Mouse (Mus musculus) midbrain, embryonic 12.5 days (tissue): ENCODE results near the gene Gm4737. TPM values are rescaled to one million over a fixed set of nuclear protein-coding genes. Genes with fewer than 3 reads are reported as not detected.
"Not testable (repeated sequence)": the region's sequence is repeated elsewhere in the genome, so short reads cannot be mapped to it uniquely, and the experiment has no call there.

Experiments used
- ATAC-seq: fragments of 200-750 bp; cut with Nextera tagmentation; 2 replicates; pipeline ENCODE4 v1.8.0; 2017; ENCODE audit warnings: low read depth, moderate TSS enrichment, moderate library complexity; ENCODE audit not compliant: low FRiP score
- H3K27ac ChIP-seq: fragments of 300-500 bp; sonication (generic); replicated peaks from 2 replicates; pipeline ENCODE4 v1.5.1; 2016; ENCODE audit warnings: mild to moderate bottlenecking
- H3K27me3 ChIP-seq: fragments of 300-500 bp; sonication (generic); 2 replicates; pipeline ENCODE4 v1.6.1; 2016; ENCODE audit warnings: mild to moderate bottlenecking
- H3K36me3 ChIP-seq: fragments of 300-500 bp; sonication (generic); 2 replicates; pipeline ENCODE4 v1.6.1; 2016
- H3K4me1 ChIP-seq: fragments of 300-500 bp; sonication (generic); 2 replicates; pipeline ENCODE4 v1.6.1; 2016
- H3K4me2 ChIP-seq: fragments of 300-500 bp; sonication (generic); replicated peaks from 2 replicates; pipeline ENCODE4 v1.6.1; 2016; ENCODE audit warnings: mild to moderate bottlenecking, moderate library complexity
- H3K4me3 ChIP-seq: fragments of 300-500 bp; sonication (generic); 2 replicates; pipeline ENCODE4 v1.5.1; 2016; ENCODE audit warnings: mild to moderate bottlenecking
- H3K9ac ChIP-seq: fragments of 300-500 bp; sonication (generic); replicated peaks from 2 replicates; pipeline ENCODE4 v1.6.1; 2016; ENCODE audit warnings: mild to moderate bottlenecking, moderate library complexity
- H3K9me3 ChIP-seq: fragments of 300-500 bp; sonication (generic); 2 replicates; pipeline ENCODE4 v1.6.1; 2016; ENCODE audit warnings: mild to moderate bottlenecking
- WGBS: fragments of 180-500 bp; shearing (Covaris S2); methylation state at CpG from one replicate; pipeline ENCODE4 v1.1.7; 2016; 5-methylcytosine and 5-hydroxymethylcytosine counted together
- polyA plus RNA-seq: library from polyadenylated mRNA; unstranded; fragments of >200 nt; fragmentation: Nextera tagmentation; extraction: Ambion mirVana; gene quantifications from 2 replicates; pipeline ENCODE4 v1.2.1, GENCODE M21; 2016

Gene Gm4737
- 2.2 and 3.6 TPM in 2 replicates for polyA plus RNA-seq

DNA sequence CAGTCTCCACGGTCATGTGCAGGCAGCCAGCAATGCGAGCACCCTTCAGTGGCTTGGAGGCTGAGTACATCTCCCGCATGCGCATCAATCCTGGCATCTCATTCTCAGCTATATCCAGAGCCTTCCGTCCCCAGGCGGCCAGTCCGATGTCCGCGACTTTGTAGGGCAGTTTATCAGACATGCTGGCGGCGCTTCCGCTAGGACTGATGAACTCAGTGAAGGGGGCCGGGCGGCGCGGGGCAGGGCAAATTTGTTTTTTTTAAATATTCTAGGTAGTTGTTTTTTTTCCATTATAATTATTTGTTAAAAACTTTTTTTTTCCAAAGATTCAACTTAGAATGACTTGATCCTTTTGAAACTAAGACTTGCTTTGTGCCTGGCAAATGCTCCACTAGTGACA lies at the start of gene Gm4737:
Gene Gm4737 (minus strand): TSS at position 246 of the 400 bp plus-strand sequence.
- H3K9ac ChIP-seq, H3K27me3 ChIP-seq, H3K36me3 ChIP-seq, H3K27ac ChIP-seq, H3K9me3 ChIP-seq, H3K4me3 ChIP-seq, H3K4me1 ChIP-seq, H3K4me2 ChIP-seq, ATAC-seq: not testable (repeated sequence)
- WGBS: 97% methylated on average over 9 of the region's 16 CpGs

DNA sequence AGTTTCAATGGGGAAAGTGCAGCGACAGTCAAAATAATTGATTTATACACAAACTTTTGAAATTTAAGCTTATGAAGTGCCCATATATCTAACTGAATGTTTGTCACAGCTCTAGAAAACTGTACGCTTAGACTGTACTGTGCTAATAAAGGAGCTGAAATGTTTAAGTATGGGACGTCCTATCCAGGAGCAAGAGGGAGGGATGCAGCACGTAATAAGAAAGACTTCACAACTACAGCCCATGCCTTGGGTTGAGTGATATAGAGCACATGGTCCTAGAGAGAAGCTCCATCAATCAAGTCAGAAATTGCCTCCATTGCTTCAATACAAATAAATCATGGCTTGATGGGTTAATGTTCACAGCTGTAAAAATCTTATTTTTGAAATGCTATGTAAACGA lies 40.9 kb upstream of the Gm4737 start:
- H3K4me2 ChIP-seq: no peak overlapping the region
- no peaks in the 10 kb centered on the region for H3K9me3 ChIP-seq
- no peaks in the 10 kb centered on the region for H3K36me3 ChIP-seq
- ATAC-seq: no peak
- H3K27ac ChIP-seq: no peak overlapping the region
- H3K27me3 ChIP-seq: no peaks in the 10 kb centered on the region
- no peak overlapping the region for H3K4me3 ChIP-seq
- 92% methylated on average over 5 of the region's 5 CpGs for WGBS
- H3K4me1 ChIP-seq: no peaks in the 10 kb centered on the region
- H3K9ac ChIP-seq: no peak overlapping the region

DNA sequence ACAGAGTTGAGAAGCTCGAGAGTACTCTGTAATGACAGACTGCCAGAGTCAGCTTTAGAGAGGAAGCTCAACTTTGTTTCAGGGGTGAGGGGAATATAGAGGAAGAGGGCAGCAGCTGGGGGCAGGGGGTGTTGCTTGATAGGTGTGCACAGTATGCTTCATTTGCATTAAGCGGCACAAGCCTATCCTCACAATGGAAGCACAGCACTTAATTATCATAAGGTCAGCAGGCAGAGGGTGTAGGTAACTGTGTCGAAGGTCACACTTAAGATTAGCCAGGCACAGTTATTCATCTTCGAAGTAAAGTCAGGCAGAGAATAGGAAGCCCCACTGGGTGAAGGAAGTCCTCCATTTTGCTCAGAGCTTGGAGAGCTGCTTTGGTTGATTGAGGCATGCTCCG lies 28.2 kb upstream of the Gm4737 start:
- Histone ChIP-seq H3K27me3 (no peaks in the 10 kb centered on the region), H3K4me3 (no peak overlapping the region), H3K9me3 (no peaks in the 10 kb centered on the region), H3K4me1 (no peaks in the 10 kb centered on the region), H3K36me3 (no peaks in the 10 kb centered on the region), H3K4me2 (no peak overlapping the region), H3K9ac (no peak overlapping the region), H3K27ac (no peak overlapping the region)
- ATAC-seq: no peak
- WGBS: 77% methylated on average over 5 of the region's 5 CpGs

DNA sequence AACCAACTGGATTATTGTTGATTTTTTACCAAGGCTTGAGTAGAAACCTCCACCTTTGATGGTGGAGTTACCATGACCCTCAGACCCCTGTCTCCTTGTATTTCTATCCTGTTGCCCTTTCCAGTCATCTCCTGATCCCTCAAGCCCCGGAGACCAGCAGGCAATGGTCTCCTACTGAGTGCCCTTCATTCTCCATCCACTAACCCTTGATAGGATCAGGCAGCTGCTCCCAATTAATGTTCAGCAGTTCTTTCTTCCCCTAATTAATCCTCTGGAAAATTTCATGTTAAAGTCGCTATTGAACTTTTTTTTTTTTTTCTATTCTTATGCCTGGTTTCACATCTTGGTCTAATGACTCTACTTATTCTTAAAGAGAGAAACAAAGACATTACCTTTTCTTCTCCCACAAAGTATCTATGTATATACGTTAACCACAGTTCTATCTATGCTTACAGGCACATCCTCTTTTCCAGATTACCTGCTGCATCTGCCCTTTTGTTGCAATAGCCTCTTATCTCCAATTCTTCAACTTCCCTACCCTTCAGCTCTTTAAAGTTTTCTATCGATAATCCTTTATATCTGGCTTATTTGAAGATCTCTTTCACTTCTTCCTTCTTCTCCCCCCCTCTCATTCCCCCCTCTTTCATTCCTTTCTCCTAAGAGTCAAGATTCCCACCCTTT lies 23.4 kb upstream of the Gm4737 start:
- H3K4me2 ChIP-seq: no peak overlapping the region
- no peaks in the 10 kb centered on the region for H3K36me3 ChIP-seq
- WGBS: 39% methylated on average over 4 of the region's 4 CpGs
- H3K9ac ChIP-seq: no peak overlapping the region
- no peak overlapping the region for H3K4me3 ChIP-seq
- H3K9me3 ChIP-seq: no peaks in the 10 kb centered on the region
- no peak overlapping the region for H3K27ac ChIP-seq
- H3K4me1 ChIP-seq: no peaks in the 10 kb centered on the region
- H3K27me3 ChIP-seq: no peaks in the 10 kb centered on the region
- ATAC-seq: no peak

DNA sequence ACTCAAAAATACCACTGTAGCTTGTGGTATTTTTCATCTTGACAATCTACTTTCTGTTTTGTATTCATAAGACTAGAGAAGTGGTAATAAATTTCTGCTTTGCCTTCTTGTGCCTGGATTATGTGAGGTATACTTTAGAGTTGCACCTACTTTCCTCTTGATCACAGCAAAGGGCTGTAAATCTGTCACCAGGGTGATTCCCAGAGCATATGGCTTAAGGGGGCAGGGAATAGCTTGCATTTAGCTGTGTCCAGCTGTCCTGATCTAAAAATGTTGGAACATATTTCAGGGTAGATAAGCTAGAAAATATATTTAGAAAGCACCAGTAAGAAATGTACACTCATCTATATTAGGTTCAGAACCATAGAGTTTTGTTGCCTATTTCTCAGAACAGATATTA lies 18.2 kb upstream of the Gm4737 start:
- Histone ChIP-seq H3K9me3 (no peaks in the 10 kb centered on the region), H3K27ac (no peak overlapping the region), H3K9ac (no peak overlapping the region), H3K27me3 (no peaks in the 10 kb centered on the region), H3K36me3 (no peaks in the 10 kb centered on the region), H3K4me1 (no peaks in the 10 kb centered on the region), H3K4me3 (no peak overlapping the region), H3K4me2 (no peak overlapping the region)
- ATAC-seq: no peak

DNA sequence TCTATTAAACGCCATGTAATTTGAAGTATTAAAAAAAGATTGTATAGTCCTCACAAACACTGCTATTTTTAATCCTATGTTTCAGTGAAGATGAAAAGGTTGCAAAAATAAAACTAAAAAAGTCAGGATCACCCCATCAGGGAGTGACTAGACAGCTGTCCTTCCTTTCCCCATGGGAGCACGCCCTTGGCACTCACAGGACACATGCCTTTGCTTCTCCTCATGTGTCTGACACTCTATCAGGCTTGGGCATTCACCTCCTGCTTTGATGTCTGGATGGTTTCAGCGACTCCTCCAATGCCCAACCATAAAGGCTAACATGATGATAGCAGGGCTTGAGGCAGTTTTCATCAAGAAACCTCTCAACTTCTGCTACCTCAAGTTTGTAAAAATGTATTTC lies 12.1 kb upstream of the Gm4737 start:
- Histone ChIP-seq H3K27ac (no peak overlapping the region), H3K4me3 (no peak overlapping the region), H3K4me2 (no peak overlapping the region), H3K36me3 (no peaks in the 10 kb centered on the region), H3K9ac (no peak overlapping the region), H3K4me1 (no peaks in the 10 kb centered on the region), H3K27me3 (no peaks in the 10 kb centered on the region), H3K9me3 (no peaks in the 10 kb centered on the region)
- 83% methylated on average over 3 of the region's 3 CpGs for WGBS
- ATAC-seq: no peak

DNA sequence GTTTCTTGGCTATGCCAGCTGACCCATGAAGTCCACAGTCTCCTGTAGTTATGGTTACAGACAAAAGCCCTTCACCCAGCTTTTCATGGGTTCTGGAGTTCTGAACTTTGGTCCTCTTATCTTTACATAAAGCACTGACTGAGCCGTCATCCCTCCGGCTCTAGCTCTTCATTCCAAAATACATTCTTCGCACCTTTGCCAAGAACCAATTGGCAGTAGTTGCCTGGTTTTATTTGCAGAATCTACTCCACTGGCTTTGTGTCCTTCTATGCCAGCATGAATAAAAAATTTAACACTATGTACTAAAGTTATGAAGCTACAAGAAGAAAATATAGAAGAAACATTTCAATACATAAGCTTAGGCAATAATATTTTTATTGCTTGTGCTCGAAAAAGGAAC lies 10.4 kb upstream of the Gm4737 start:
- Histone ChIP-seq H3K4me2 (no peak overlapping the region), H3K36me3 (no peaks in the 10 kb centered on the region), H3K9me3 (no peaks in the 10 kb centered on the region), H3K4me1 (no peaks in the 10 kb centered on the region), H3K9ac (no peak overlapping the region), H3K27me3 (no peaks in the 10 kb centered on the region), H3K4me3 (no peak overlapping the region), H3K27ac (no peak overlapping the region)
- WGBS: 87% methylated on average over 4 of the region's 4 CpGs
- no peak for ATAC-seq

DNA sequence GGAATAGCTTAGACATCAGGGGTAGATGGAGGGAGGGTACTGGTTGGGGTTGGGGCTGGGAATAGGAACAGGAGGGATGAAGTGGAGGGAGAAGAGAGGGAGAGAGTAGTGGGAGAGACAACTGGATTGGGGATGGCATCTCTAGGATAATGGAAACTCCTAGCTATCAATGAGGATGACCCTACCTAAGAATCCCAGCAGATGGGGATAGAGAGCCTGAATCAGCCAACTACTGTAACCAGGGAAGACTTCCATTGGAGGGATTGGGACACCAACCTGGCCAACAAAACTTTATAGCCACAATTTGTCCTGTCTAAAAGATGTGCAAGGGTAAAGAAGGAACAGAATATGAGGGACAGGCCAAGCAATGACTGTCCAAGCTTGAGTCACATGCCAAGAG lies 3.7 kb downstream of the Gm4737 start:
- H3K27ac ChIP-seq: no peak overlapping the region
- H3K4me1 ChIP-seq: no peaks in the 10 kb centered on the region
- H3K27me3 ChIP-seq: no peaks in the 10 kb centered on the region
- no peak overlapping the region for H3K4me3 ChIP-seq
- H3K4me2 ChIP-seq: no peak overlapping the region
- ATAC-seq: no peak
- H3K36me3 ChIP-seq: no peaks in the 10 kb centered on the region
- no peak overlapping the region for H3K9ac ChIP-seq
- no peaks in the 10 kb centered on the region for H3K9me3 ChIP-seq

DNA sequence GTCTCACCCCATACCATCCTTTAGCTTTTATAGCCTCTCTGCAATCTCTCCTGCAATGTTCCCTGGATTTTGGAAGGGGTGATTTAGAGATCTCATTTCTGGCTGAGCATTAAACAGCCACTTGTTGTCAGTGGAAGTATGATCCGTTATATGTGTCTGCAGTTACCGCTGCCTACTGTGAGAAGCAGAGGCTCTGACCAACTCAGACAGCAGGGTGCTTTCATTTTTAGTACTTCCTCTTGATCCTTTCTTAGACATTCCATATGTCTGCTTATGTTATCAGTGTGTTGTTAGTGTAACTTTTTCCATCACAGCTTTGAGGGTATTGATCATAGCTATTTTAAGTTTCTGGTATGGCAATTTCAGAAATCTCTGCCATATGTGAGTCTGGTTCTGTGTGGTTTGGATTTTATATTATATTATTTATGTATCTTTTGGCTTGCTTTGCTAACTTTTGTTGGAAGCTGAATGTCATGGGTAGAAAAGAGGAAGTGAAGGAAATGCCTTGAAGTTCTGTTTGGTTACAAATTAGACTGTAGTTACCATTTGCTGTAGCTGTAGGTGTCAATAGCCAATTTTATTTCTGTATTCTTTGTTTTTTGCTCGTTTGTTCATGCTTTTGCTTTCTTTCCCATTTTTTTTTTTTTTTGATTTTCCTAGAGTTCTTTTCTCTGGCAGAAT lies 6.1 kb downstream of the Gm4737 start:
- H3K4me3 ChIP-seq: no peak overlapping the region
- ATAC-seq: no peak
- no peak overlapping the region for H3K4me2 ChIP-seq
- no peak overlapping the region for H3K9ac ChIP-seq
- no peaks in the 10 kb centered on the region for H3K27me3 ChIP-seq
- no peaks in the 10 kb centered on the region for H3K9me3 ChIP-seq
- no peaks in the 10 kb centered on the region for H3K4me1 ChIP-seq
- H3K36me3 ChIP-seq: no peaks in the 10 kb centered on the region
- 65% methylated on average over 3 of the region's 3 CpGs for WGBS
- no peak overlapping the region for H3K27ac ChIP-seq

DNA sequence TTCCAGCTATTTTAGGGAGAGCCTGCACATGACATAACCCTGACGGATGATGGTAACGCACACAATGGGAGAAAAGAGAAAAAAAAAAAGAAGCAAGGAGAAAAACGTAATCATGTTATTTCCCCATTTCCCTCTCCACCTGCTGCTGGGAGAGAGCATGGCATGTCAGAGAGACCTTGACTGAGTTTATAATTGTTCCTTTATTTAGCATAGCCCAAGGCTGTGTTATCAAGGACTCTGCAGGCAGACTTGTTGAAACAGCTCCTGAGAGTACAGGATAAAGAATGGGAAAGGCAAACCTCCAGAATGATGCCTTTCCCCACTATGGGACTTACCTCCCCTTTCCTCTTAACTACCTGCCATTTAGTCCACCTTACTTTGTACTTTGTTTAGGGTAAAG lies 7.9 kb downstream of the Gm4737 start:
- Histone ChIP-seq H3K9me3 (no peaks in the 10 kb centered on the region), H3K36me3 (no peaks in the 10 kb centered on the region), H3K27ac (no peak overlapping the region), H3K9ac (no peak overlapping the region), H3K4me1 (no peaks in the 10 kb centered on the region), H3K4me2 (no peak overlapping the region), H3K27me3 (no peaks in the 10 kb centered on the region), H3K4me3 (no peak overlapping the region)
- ATAC-seq: no peak
- 89% methylated on average over 3 of the region's 3 CpGs for WGBS

DNA sequence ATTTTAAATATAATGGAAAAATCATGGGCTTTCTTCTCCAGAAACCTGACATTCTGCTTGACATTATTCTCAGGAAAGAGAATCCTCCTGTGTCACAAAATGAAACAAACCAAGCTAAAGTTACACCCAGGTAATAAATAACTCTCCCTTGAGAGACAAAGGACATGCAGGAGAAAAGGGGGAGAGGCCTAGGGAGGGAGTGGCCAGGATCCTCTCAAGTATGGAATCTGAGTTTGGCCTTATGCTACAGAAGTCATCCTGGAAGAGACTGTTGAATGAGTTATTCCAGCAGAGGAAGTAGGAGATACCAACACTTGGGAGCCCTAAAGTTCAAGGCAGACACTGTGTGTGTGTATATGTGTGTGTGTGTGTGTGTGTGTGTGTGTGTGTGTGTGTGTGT lies 32.6 kb downstream of the Gm4737 start:
- Histone ChIP-seq H3K9me3 (no peaks in the 10 kb centered on the region), H3K4me2 (no peak overlapping the region), H3K27me3 (no peaks in the 10 kb centered on the region), H3K36me3 (no peaks in the 10 kb centered on the region), H3K9ac (no peak overlapping the region), H3K27ac (no peak overlapping the region), H3K4me3 (no peak overlapping the region), H3K4me1 (no peaks in the 10 kb centered on the region)
- no peak for ATAC-seq

DNA sequence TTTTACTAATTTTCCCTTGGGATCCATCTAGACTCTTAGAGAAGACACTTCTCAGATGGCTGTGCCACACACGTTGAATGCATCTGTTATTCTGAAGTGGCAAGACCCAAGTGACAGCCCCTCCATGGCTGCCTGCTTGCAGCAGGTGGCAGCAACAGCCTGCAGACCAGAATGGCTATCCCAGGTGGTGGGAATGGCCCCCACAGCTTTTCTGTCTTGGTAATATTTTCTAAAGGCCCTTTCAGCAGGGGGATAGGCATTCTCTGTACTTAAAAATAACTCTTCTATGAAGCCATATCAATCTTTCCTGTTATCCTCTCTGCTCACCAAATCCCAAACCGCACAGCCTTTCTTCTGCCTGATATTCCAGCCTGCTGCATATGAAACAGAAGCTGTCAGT lies 33.5 kb downstream of the Gm4737 start:
- 0 out of 2 replicates have a peak, but pooled peaks have one; percentile 54 for ATAC-seq

DNA sequence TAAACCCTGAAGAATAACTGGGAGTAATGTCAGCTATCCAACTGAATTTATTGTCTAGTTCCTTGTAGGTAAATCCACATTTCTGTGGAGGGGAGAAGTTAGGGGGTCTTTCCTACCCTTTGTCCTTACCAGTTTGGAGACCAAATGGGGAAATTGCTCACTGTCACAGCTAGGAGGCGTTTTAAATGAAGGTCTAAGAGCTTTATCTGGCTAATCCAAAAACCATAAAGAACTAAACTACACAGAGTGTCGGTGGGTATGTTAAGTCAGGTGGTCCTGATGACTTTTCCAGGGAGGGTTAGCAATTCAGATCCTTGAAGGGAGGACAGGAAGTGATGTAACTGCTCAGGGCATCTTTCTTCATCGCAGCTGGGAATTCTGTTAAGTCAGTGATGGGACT lies 34.3 kb downstream of the Gm4737 start:
- Histone ChIP-seq H3K4me2 (no peak overlapping the region), H3K27ac (no peak overlapping the region), H3K9me3 (no peaks in the 10 kb centered on the region), H3K9ac (no peak overlapping the region), H3K27me3 (no peaks in the 10 kb centered on the region), H3K4me3 (no peak overlapping the region), H3K36me3 (no peaks in the 10 kb centered on the region), H3K4me1 (no peaks in the 10 kb centered on the region)
- WGBS: 75% methylated on average over 3 of the region's 3 CpGs
- ATAC-seq: no peak

More for the DNA sequence above, 33.5 kb downstream of the Gm4737 start:
- no peak overlapping the region for H3K9ac ChIP-seq
- no peaks in the 10 kb centered on the region for H3K36me3 ChIP-seq
- no peaks in the 10 kb centered on the region for H3K4me1 ChIP-seq
- H3K4me2 ChIP-seq: no peak overlapping the region
- H3K4me3 ChIP-seq: no peak overlapping the region
- H3K9me3 ChIP-seq: no peaks in the 10 kb centered on the region
- no peak overlapping the region for H3K27ac ChIP-seq
- H3K27me3 ChIP-seq: no peaks in the 10 kb centered on the region
- WGBS: 62% methylated on average over 2 of the region's 2 CpGs
